Mouse (Mus musculus): Measurements from ENCODE around the gene Agbl3. TPM values are rescaled to one million over a fixed set of nuclear protein-coding genes. Genes with fewer than 3 reads are reported as not detected.

The Agbl3 gene
- total RNA-seq, 1 experiment from 2014 or later = 6.1 TPM

- ATAC-seq (ENCODE audit: extremely low read depth, insufficient number of reproducible peaks, low FRiP score, poor library complexity, severe bottlenecking) = no peak
Measured at GRCm38 (mm10) chr6:34868507-34869217, 88.4 kb downstream of the Agbl3 start.

DNA sequence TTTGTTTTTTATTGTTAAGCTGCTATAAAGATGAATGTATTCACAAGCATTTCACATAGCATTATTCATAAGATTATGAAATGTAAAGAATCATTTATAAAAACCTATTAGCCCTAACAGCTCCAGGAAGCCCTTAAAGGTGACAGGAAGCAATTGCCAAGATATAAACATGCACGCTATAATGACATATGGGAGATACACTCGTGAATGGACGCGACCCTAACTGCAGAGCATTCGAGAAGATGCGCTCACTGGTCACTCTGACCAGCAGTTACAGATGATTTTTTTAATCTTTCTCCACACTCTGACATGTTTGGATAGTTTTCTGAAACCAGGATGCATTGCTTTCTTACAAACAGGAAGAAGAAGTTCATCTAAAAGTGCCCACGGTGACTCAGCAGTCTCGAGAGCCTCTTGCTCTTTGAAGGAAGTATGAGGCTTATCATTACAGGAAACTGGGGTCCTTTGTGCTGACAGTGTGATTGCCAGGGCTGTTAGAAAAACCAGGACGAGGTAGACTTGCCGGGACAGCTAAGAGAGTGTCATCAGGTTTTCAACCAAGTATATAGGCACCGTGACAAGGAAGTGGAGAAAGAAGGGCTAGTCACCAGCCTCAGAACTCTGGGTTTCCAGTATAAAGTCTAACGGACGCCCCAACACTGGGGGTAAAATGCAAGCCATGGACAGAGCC, 89.1 kb downstream of the Agbl3 start:
- ATAC-seq (ENCODE audit: extremely low read depth, insufficient number of reproducible peaks, low FRiP score, poor library complexity, severe bottlenecking) = peak; percentile 50

- no peak for ATAC-seq (ENCODE audit: extremely low read depth, insufficient number of reproducible peaks, low FRiP score, poor library complexity, severe bottlenecking)
Measured at GRCm38 (mm10) chr6:34870136-34870535, 89.9 kb downstream of the Agbl3 start.

DNA sequence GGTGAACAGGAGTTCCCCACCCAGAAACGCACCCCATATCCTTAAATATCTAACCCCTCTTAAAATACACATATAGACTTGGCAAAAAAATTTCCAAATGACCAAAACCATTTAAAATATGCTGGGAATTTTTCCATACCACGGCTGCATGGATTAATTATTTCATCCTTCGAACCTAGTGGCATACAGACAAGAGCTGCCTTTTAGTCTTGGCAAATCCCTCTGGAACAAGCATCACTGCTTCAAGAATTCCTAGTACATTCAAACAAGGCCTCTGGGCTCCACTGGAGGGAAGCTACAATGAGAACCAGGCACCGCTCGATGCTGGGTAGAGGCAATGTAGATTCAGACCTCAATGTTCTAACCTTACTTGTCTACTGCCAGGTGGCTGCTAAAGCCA, 90.5 kb downstream of the Agbl3 start:
- no peak for ATAC-seq (ENCODE audit: extremely low read depth, insufficient number of reproducible peaks, low FRiP score, poor library complexity, severe bottlenecking)

DNA sequence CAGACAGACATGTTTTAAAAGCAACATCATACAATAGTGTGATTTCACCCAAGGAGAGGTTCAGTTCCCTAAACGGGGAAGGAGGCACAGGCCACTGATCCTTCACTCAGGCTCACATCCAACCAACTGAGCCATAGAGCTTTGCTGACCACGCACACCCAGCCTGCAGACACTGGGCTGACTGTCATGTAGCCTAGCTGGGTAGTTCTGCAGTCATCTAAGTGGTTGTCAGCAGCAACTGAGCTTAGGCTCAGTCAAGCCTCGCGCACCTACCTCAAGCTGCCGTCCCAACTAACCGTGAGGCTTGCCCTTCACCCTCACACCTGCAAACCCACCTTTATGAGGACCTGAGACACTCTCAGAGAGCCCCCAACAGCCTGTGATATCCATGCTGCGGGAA, 91.7 kb downstream of the Agbl3 start:
- no peak for ATAC-seq (ENCODE audit: extremely low read depth, insufficient number of reproducible peaks, low FRiP score, poor library complexity, severe bottlenecking)

- ATAC-seq (ENCODE audit: extremely low read depth, insufficient number of reproducible peaks, low FRiP score, poor library complexity, severe bottlenecking) = no peak
Measured at GRCm38 (mm10) chr6:34872871-34873270, 92.6 kb downstream of the Agbl3 start.

GRCm38 (mm10) chr6:34874101-34874921, 94.1 kb downstream of the Agbl3 start:
- no peak for ATAC-seq (ENCODE audit: extremely low read depth, insufficient number of reproducible peaks, low FRiP score, poor library complexity, severe bottlenecking)

DNA sequence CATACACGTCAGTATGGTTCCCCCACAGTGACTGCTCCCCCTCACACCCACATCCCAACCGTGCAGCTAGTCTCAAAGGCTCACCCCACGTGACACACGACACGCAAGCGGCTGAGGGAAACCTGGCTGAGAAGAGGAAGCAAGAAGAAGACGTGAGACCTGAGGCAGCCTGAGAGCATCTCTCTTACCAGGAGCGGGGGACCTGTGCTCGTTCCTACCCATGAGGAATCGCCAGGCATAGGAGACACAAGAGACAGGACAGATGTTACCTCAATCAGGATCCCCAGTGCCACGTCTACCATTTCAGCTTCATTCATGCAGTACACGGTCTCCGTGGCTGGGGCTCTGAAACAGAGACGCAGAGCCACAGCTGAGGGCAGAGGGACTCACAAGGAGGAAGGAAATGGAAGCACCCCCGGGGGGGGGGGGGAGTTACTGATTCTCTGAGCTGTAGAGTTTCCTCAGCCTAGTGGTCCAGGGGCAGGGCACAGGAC, 95.1 kb downstream of the Agbl3 start:
- ATAC-seq (ENCODE audit: extremely low read depth, insufficient number of reproducible peaks, low FRiP score, poor library complexity, severe bottlenecking) = peak; percentile 62

DNA sequence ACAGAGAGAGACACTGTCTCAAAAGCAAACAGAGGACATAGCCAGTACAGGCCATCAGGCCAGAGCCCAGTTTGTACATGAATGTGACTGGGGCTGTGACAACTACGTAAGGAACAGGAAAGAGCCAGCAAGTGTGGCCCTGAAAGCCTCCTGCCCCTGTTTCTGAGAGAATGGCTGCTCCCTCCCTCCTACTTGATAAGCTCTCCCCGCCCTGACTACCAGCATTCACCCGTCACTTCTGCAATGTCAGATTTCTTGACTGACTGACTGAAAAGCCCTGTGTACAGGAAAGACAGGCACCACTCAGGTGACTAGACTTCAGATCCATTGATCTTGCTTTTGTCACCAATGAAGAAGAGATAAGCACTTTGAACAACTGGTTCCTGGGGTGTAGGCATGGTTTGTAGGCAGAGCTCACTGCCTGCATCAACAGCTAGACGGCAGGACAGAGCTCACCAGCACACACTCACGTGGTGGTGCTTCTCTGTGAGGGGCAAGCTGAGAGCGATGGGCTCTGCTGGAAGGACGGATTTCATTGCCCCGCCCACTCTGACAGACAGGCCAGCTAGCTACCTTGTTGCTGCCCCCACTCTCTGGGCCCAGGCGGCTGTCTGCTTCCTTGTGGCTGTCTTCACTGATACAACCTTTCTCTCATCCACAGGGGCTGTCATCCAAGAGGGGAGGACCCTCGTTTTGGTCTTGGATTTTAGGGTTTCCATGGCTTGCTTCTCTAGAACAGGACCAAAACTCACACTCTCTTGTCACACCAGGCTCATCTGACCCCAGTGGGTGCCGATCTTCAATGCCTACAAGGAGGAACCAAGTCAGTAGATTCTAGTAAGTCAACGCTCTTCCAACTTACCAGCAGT, 96.0 kb downstream of the Agbl3 start:
- no peak for ATAC-seq (ENCODE audit: extremely low read depth, insufficient number of reproducible peaks, low FRiP score, poor library complexity, severe bottlenecking)

- ATAC-seq (ENCODE audit: extremely low read depth, insufficient number of reproducible peaks, low FRiP score, poor library complexity, severe bottlenecking) = no peak
Measured at GRCm38 (mm10) chr6:34876835-34877156, 96.6 kb downstream of the Agbl3 start.

DNA sequence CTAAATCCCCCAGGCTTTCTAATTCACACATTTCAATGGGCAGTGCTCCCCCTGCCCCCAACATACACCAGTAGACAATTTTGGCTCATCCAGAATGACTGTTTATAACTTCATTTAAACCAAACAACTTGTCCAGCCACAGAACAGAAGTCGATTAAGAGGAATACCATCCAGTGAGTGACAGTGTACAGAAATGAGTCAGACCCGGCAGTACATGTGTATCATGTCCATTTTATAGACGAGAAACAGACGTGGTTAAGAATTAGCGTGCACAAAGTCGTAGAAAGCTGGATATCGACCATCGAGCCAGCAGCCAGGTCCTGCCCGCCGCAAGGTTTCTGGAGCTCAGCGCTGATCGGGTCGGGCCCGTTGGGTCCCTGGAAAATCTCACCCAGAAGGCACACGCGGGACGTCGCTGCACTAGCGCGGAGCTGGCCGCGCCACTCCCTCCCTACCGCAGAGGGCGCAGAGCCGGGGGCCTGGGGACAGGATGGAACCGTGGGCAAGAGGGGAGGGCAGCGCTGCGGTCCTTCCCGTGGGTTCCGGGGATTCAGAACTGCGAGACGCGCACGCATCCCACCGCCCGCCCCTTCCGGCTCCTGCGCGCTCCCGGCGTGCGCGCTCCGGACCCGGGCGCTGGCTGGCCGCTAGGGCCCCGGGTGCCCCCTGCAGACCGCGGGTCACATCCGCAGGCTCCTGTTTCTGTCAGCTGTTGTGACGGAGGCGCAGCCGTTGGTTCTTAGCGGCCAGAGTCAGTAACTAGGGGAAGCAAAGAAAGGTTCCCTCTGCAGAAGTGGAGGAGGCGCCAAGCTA, 97.5 kb downstream of the Agbl3 start, which contains the start of gene Cyren:
TSS of gene Cyren (minus strand) at position 552 of the 813 bp plus-strand sequence.
- peak; percentile 74 for ATAC-seq (ENCODE audit: extremely low read depth, insufficient number of reproducible peaks, low FRiP score, poor library complexity, severe bottlenecking)

GRCm38 (mm10) chr6:34879101-34879740, 99.0 kb downstream of the Agbl3 start:
- ATAC-seq (ENCODE audit: extremely low read depth, insufficient number of reproducible peaks, low FRiP score, poor library complexity, severe bottlenecking) = no peak

DNA sequence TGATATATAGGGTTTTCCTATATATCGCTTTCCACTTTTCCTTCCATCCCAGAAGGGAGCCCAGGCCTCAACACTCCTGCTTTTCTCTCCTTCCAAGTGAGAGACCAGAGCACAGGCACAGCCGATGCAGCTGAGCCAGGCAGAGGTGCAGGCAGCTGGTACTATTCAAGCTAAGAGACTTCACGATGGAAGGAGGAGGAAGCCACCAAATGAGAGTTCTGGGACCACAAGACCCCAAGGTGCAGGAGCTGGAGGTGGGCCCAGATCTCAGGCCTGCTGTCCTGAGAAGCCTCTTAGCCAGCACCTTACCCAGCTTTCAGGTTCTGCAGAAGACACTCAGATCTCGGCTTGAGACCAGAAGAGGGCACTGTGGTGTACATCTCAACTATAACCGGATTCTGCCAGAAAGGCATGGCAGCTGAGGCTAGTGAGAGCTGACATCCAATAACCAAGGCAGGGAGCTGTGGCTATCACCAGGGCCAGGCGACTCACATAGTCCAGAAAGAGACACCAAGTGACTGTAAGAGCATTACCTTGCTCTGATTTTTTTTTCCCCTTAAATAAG, 99.8 kb downstream of the Agbl3 start:
- no peak for ATAC-seq (ENCODE audit: extremely low read depth, insufficient number of reproducible peaks, low FRiP score, poor library complexity, severe bottlenecking)

DNA sequence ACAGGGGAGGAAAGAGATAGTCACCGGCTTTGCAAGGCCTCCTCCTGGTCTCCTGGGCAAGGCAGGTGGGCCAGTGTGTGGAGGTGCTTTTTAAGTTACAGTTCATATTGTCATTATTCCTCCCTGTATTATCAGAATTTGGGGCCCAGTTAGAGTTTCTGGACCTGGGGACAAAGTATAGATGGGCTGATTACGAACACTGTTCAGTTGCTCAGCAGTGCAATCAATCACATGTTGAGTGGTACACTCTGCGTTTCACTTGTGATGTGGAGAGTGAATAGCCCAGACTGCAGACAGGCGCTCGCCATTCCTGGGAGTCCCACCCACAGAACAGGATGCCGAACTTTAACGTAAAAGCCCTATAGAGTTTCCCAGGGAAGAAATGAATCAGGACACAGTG, 104.5 kb downstream of the Agbl3 start:
- no peak for ATAC-seq (ENCODE audit: extremely low read depth, insufficient number of reproducible peaks, low FRiP score, poor library complexity, severe bottlenecking)

DNA sequence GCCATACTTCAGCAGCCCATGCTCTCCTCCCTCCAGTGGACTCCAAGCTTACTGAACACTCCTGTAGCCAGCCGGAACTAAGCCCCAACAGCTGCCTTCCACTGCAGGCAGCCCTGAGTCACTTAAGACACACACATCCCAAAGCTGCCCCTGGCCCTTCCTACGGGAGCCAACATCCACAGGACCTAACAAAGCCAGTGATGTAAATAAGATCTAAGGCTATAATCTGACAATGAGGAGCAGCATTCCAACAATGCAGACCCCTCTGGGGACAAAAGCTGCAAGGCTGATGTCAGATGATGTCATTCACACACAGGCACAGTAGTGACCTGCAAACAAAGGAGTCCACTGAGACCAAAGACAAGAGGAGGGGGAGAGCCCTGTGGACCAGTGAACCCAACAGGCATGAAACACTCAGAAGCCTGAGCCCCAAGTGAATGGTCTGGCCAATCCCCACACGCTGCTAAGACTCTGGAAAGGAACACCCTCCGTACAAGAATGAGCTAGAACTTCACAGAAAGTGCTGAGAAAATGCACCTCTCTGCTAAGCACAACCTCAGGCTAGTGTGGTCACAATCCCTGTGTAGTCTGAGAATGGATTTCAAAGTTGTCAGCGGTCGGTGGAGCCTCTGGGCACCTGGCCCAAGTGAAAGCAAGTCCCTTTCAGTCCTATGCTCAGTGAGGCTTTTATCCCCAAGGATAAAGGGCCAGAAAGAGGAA, 107.1 kb downstream of the Agbl3 start:
- ATAC-seq (ENCODE audit: extremely low read depth, insufficient number of reproducible peaks, low FRiP score, poor library complexity, severe bottlenecking) = no peak

- ATAC-seq (ENCODE audit: extremely low read depth, insufficient number of reproducible peaks, low FRiP score, poor library complexity, severe bottlenecking) = no peak
Measured at GRCm38 (mm10) chr6:34889185-34889584, 109.0 kb downstream of the Agbl3 start.

DNA sequence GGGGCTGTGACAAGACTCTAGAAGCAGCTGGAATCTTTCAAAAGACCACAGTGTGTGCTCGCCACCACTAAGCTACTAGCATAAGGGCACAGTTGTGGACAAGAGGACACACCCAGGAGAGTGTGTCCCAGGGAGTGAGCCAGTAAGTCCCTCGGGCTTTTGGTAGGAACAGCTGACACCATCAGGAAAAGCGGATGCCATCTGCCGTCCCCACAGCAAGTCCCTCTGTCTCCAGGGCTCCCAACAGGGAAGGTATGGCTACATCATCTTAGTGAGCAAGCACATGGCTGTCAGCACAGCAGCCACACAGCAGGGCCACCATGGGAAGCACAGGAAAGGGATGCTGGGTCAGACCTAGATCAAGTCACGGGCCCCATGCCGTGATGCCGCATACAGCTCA, 115.3 kb downstream of the Agbl3 start:
- no peak for ATAC-seq (ENCODE audit: extremely low read depth, insufficient number of reproducible peaks, low FRiP score, poor library complexity, severe bottlenecking)

All from neutrophil, adult 5-6 weeks (primary cell).